Mouse (Mus musculus) midbrain, embryonic 16.5 days (tissue): Measurements from ENCODE around the gene Ern2. TPM values are rescaled to one million over a fixed set of nuclear protein-coding genes. Genes with fewer than 3 reads are reported as not detected.

Experiments used
- polyA plus RNA-seq: library from polyadenylated mRNA; unstranded; fragments of >200 nt; fragmentation: Nextera tagmentation; extraction: Ambion mirVana; gene quantifications from 2 replicates; pipeline ENCODE4 v1.2.1, GENCODE M21; 2015

The Ern2 gene
- polyA plus RNA-seq, 1 experiment from 2014 or later: 2.2 TPM

Other genes starting within 250 kb of the Ern2 start
- 26.0 and 29.1 TPM in 2 replicates for gene Cog7, start 204.5 kb downstream of the Ern2 start, polyA plus RNA-seq
- gene Gga2, start 165.0 kb downstream of the Ern2 start, polyA plus RNA-seq: 50.5 and 58.6 TPM in 2 replicates
- gene Ubfd1, start 119.0 kb downstream of the Ern2 start, polyA plus RNA-seq: 75.7 and 81.6 TPM in 2 replicates
- 8.9 and 9.4 TPM in 2 replicates for gene Ears2, start 118.9 kb downstream of the Ern2 start, polyA plus RNA-seq
- gene Ndufab1, start 84.3 kb downstream of the Ern2 start, polyA plus RNA-seq: 582 and 601 TPM in 2 replicates
- 4.0 and 5.5 TPM in 2 replicates for gene Palb2, start 53.2 kb downstream of the Ern2 start, polyA plus RNA-seq
- gene Dctn5, start 53.2 kb downstream of the Ern2 start, polyA plus RNA-seq: 163 and 169 TPM in 2 replicates
- 11.9 and 15.1 TPM in 2 replicates for gene Plk1, start 26.8 kb downstream of the Ern2 start, polyA plus RNA-seq
- 0.89 and 1.0 TPM in 2 replicates for gene Chp2, start 33.3 kb upstream of the Ern2 start, polyA plus RNA-seq
- 116 and 148 TPM in 2 replicates for gene Prkcb, start 102.5 kb upstream of the Ern2 start, polyA plus RNA-seq